Mouse (Mus musculus): ENCODE results near the gene Map7d1. TPM values are rescaled to one million over a fixed set of nuclear protein-coding genes. Genes with fewer than 3 reads are reported as not detected.

The Map7d1 gene
- 12.6 TPM for polyA plus RNA-seq (2015; fragmentation: Illumina TruSeq; extraction: RNeasy Lipid Tissue Mini Kit (QIAGEN cat#74804); ENCODE audit: insufficient read depth, low read depth, low replicate concordance)

DNA sequence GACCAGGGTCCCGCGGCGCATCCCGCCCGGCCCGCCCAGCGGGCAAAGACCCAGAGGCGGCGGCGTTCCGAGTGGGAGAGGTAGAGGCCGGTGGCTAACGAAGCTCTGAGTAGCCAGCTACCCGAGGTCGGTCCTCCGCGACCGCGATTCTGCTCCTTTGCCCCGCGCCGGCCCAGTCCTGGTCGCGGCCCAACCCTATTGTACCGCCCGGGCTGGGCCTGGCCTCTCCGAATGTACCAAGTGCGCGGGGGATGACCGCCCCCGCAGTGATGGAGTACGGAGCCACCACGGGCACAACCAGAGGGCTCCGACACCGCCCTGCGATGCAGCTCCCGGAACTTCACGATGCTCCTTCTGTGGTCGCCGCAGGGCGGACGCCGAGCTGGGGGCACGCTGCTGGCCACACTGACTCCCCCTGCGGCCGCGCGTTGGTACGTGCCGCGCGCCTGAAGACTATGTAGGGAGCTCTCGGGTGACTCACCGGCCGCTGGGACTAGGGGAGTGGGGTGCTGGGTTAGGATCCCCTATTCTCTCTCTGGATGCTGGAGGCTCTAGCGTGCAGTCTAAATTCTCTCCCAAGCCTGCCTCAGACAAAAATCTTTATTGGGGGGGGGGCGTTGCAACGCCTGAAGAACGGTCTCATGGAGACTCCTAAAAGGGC is at the start of gene Map7d1:
Gene Map7d1, minus strand, starts transcription at position 213 of the 661 bp plus-strand sequence.

GRCm38 (mm10) chr4:126286492-126286891 is 30.3 kb upstream of the Map7d1 start, which contains the start of gene Col8a2:
TSS of gene Col8a2 (plus strand) at chr4:126286793.

GRCm38 (mm10) chr4:126262119-126262807 is 6.1 kb upstream of the Map7d1 start, which contains the start of gene Trappc3:
TSS of gene Trappc3 (plus strand) at chr4:126262325.

GRCm38 (mm10) chr4:126202303-126203181 is 53.6 kb downstream of the Map7d1 start, which contains the start of gene Thrap3:
TSS of gene Thrap3 (minus strand) at chr4:126202760.

Other genes starting within 250 kb of the Map7d1 start
- gene Csf3r, start 231.8 kb downstream of the Map7d1 start, polyA plus RNA-seq (2015; fragmentation: Illumina TruSeq; extraction: RNeasy Lipid Tissue Mini Kit (QIAGEN cat#74804); ENCODE audit: insufficient read depth, low read depth, low replicate concordance), result 0.28 TPM
- 19.4 TPM for gene Mrps15, start 209.4 kb downstream of the Map7d1 start, polyA plus RNA-seq (2015; fragmentation: Illumina TruSeq; extraction: RNeasy Lipid Tissue Mini Kit (QIAGEN cat#74804); ENCODE audit: insufficient read depth, low read depth, low replicate concordance)
- 17.9 TPM for gene Oscp1, start 197.8 kb downstream of the Map7d1 start, polyA plus RNA-seq (2015; fragmentation: Illumina TruSeq; extraction: RNeasy Lipid Tissue Mini Kit (QIAGEN cat#74804); ENCODE audit: insufficient read depth, low read depth, low replicate concordance)
- gene Lsm10, start 159.7 kb downstream of the Map7d1 start, polyA plus RNA-seq (2015; fragmentation: Illumina TruSeq; extraction: RNeasy Lipid Tissue Mini Kit (QIAGEN cat#74804); ENCODE audit: insufficient read depth, low read depth, low replicate concordance), result 7.9 TPM
- 9.7 TPM for gene Stk40, start 152.4 kb downstream of the Map7d1 start, polyA plus RNA-seq (2015; fragmentation: Illumina TruSeq; extraction: RNeasy Lipid Tissue Mini Kit (QIAGEN cat#74804); ENCODE audit: insufficient read depth, low read depth, low replicate concordance)
- gene Eva1b, start 108.6 kb downstream of the Map7d1 start, polyA plus RNA-seq (2015; fragmentation: Illumina TruSeq; extraction: RNeasy Lipid Tissue Mini Kit (QIAGEN cat#74804); ENCODE audit: insufficient read depth, low read depth, low replicate concordance), result 17.3 TPM
- 2.9 TPM for gene Sh3d21, start 92.9 kb downstream of the Map7d1 start, polyA plus RNA-seq (2015; fragmentation: Illumina TruSeq; extraction: RNeasy Lipid Tissue Mini Kit (QIAGEN cat#74804); ENCODE audit: insufficient read depth, low read depth, low replicate concordance)
- gene Thrap3, start 53.6 kb downstream of the Map7d1 start, polyA plus RNA-seq (2015; fragmentation: Illumina TruSeq; extraction: RNeasy Lipid Tissue Mini Kit (QIAGEN cat#74804); ENCODE audit: insufficient read depth, low read depth, low replicate concordance), result 49.2 TPM
- gene Trappc3, start 6.0 kb upstream of the Map7d1 start, polyA plus RNA-seq (2015; fragmentation: Illumina TruSeq; extraction: RNeasy Lipid Tissue Mini Kit (QIAGEN cat#74804); ENCODE audit: insufficient read depth, low read depth, low replicate concordance), result 13.9 TPM
- 0.42 TPM for gene Col8a2, start 30.4 kb upstream of the Map7d1 start, polyA plus RNA-seq (2015; fragmentation: Illumina TruSeq; extraction: RNeasy Lipid Tissue Mini Kit (QIAGEN cat#74804); ENCODE audit: insufficient read depth, low read depth, low replicate concordance)
- gene Adprhl2, start 65.4 kb upstream of the Map7d1 start, polyA plus RNA-seq (2015; fragmentation: Illumina TruSeq; extraction: RNeasy Lipid Tissue Mini Kit (QIAGEN cat#74804); ENCODE audit: insufficient read depth, low read depth, low replicate concordance), result 8.7 TPM
- 2.2 TPM for gene Tekt2, start 69.3 kb upstream of the Map7d1 start, polyA plus RNA-seq (2015; fragmentation: Illumina TruSeq; extraction: RNeasy Lipid Tissue Mini Kit (QIAGEN cat#74804); ENCODE audit: insufficient read depth, low read depth, low replicate concordance)
- 2.9 TPM for gene Ago3, start 173.2 kb upstream of the Map7d1 start, polyA plus RNA-seq (2015; fragmentation: Illumina TruSeq; extraction: RNeasy Lipid Tissue Mini Kit (QIAGEN cat#74804); ENCODE audit: insufficient read depth, low read depth, low replicate concordance)
- gene Ago1, start 212.2 kb upstream of the Map7d1 start, polyA plus RNA-seq (2015; fragmentation: Illumina TruSeq; extraction: RNeasy Lipid Tissue Mini Kit (QIAGEN cat#74804); ENCODE audit: insufficient read depth, low read depth, low replicate concordance), result 3.5 TPM